Mouse (Mus musculus) bone marrow macrophage, adult 2 months (primary cell): ENCODE results near the gene Kcna1.

Experiments
- CTCF ChIP-seq: IDR thresholded peaks from 2 replicates; pipeline ENCODE4 v1.5.1; 2012; ENCODE audit warnings: low read depth, mild to moderate bottlenecking, low read length, moderate library complexity
- POLR2A ChIP-seq: IDR thresholded peaks from 2 replicates; pipeline ENCODE4 v1.6.1; 2012; ENCODE audit warnings: mild to moderate bottlenecking, low read depth, low read length, borderline replicate concordance

DNA sequence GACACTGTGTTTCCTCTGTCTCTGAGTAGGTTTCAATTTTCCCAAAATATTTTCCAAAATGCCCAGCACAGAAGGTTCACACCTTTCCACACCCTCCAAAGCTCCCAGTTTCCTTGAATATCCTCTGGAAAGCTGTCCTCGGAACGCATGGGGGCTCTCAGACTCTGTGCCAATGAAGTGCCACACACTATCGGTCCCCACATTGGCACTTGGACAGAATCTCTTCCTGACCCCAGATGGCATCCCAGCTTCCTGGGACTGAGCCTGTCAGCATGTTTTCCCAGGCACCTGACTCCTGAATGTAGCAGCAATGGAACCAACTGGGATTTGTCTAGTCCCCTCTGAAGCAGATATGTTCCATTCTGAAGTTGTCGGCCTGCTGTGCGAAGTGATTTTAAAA is 20.8 kb upstream of the Kcna1 start:
- TF ChIP-seq CTCF (no peak), POLR2A (no peak)
